Mouse (Mus musculus) thymus, adult 2 months (tissue): Measurements from ENCODE around the gene Olfr955. TPM values are rescaled to one million over a fixed set of nuclear protein-coding genes. Genes with fewer than 3 reads are reported as not detected.

Experiments
- DNase-seq: peaks from one replicate; pipeline ENCODE4 v3.0.0; 2021
- H3K27ac ChIP-seq: fragments of 200-500 bp; 2 replicates; pipeline ENCODE4 v1.5.1; 2012; ENCODE audit warnings: low read length, control low read depth; ENCODE audit not compliant: control insufficient read depth, insufficient read depth
- H3K27me3 ChIP-seq: fragments of 200-500 bp; 2 replicates; pipeline ENCODE4 v1.6.1; 2012; ENCODE audit warnings: mild to moderate bottlenecking, low read length, moderate library complexity, mixed read lengths; ENCODE audit not compliant: control insufficient read depth, insufficient read depth
- H3K36me3 ChIP-seq: fragments of 200-500 bp; 2 replicates; pipeline ENCODE4 v1.6.1; 2012; ENCODE audit warnings: mild to moderate bottlenecking, low read length, moderate library complexity; ENCODE audit not compliant: control insufficient read depth, insufficient read depth
- H3K4me1 ChIP-seq: fragments of 200-500 bp; replicated peaks from 2 replicates; pipeline ENCODE4 v1.6.1; 2012; ENCODE audit warnings: low read length; ENCODE audit not compliant: control insufficient read depth, insufficient read depth
- H3K4me3 ChIP-seq: fragments of 200-500 bp; 2 replicates; pipeline ENCODE4 v1.5.1; 2012; ENCODE audit warnings: mild to moderate bottlenecking, low read length, control low read depth, moderate library complexity; ENCODE audit not compliant: control insufficient read depth, insufficient read depth
- CTCF ChIP-seq: fragments of 200-500 bp; IDR thresholded peaks from 2 replicates; pipeline ENCODE4 v1.5.1; 2012; ENCODE audit warnings: mild to moderate bottlenecking, control low read depth, low read length, moderate library complexity, borderline replicate concordance; ENCODE audit not compliant: control insufficient read depth, poor library complexity, insufficient read depth; ENCODE audit errors: extremely low read depth
- POLR2A ChIP-seq: fragments of 200-500 bp; IDR thresholded peaks from 2 replicates; pipeline ENCODE4 v1.6.1; 2012; ENCODE audit warnings: mild to moderate bottlenecking, low read length, control low read depth, moderate library complexity; ENCODE audit not compliant: control insufficient read depth, poor library complexity, insufficient read depth; ENCODE audit errors: extremely low read depth
- WGBS: fragments of 180-500 bp; shearing (Covaris S2); methylation state at CpG from one replicate; pipeline ENCODE4 v1.1.7; 2018; 5-methylcytosine and 5-hydroxymethylcytosine counted together
- polyA plus RNA-seq: library from polyadenylated mRNA; depleted of rRNA; stranded (reverse); fragments of >200 nt; gene quantifications from 2 replicates; pipeline ENCODE4 v1.2.3, GENCODE M21; 2012; rRNA removed

Olfr955 gene
- not detected in 2 replicates for polyA plus RNA-seq

- no peak for TF ChIP-seq CTCF
- TF ChIP-seq POLR2A = no peak
- WGBS = 43% methylated on average over 1 of the region's 1 CpGs
- Histone ChIP-seq H3K27ac (no peak within 1 kb of the TSS), H3K27me3 (no peaks in the 10 kb centered on the region), H3K4me1 (no peaks in the 10 kb centered on the region), H3K36me3 (no peaks in the 10 kb centered on the region), H3K4me3 (no peak within 1 kb of the TSS)
- DNase-seq = no peak
These were observed at the start of gene Olfr955 for GRCm38 (mm10) chr9:39471844-39472243. Gene Olfr955, minus strand, starts transcription at chr9:39471944.

- no peak for DNase-seq
- no peaks in the 10 kb centered on the region for H3K36me3 ChIP-seq
- H3K27me3 ChIP-seq = no peaks in the 10 kb centered on the region
- H3K4me1 ChIP-seq = no peaks in the 10 kb centered on the region
- H3K27ac ChIP-seq = no peak overlapping the region
- H3K4me3 ChIP-seq = no peak overlapping the region
- TF ChIP-seq POLR2A (no peak), CTCF (no peak)
These were observed 46.9 kb upstream of the Olfr955 start for GRCm38 (mm10) chr9:39518595-39518994.

- Histone ChIP-seq H3K4me1 (no peaks in the 10 kb centered on the region), H3K27ac (no peak within 1 kb of the TSS), H3K36me3 (no peaks in the 10 kb centered on the region), H3K4me3 (no peak within 1 kb of the TSS), H3K27me3 (no peaks in the 10 kb centered on the region)
- DNase-seq = no peak
- WGBS = 76% methylated on average over 3 of the region's 3 CpGs
- TF ChIP-seq CTCF (no peak), POLR2A (no peak)
These were observed 43.8 kb upstream of the Olfr955 start, which contains the start of gene Olfr957 for GRCm38 (mm10) chr9:39515531-39515930. Gene Olfr957, minus strand, starts transcription at chr9:39515809.

GRCm38 (mm10) chr9:39509412-39509811 is 37.7 kb upstream of the Olfr955 start:
- WGBS = 89% methylated on average over 9 of the region's 9 CpGs

GRCm38 (mm10) chr9:39508998-39509397 is 37.3 kb upstream of the Olfr955 start:
- WGBS = 14% methylated on average over 6 of the region's 6 CpGs
- H3K27me3 ChIP-seq = no peaks in the 10 kb centered on the region
- TF ChIP-seq CTCF (no peak), POLR2A (no peak)
- H3K4me3 ChIP-seq = no peak overlapping the region
- H3K36me3 ChIP-seq = no peaks in the 10 kb centered on the region
- peak; percentile 1 for DNase-seq
- no peaks in the 10 kb centered on the region for H3K4me1 ChIP-seq
- no peak overlapping the region for H3K27ac ChIP-seq

More at GRCm38 (mm10) chr9:39509412-39509811, 37.7 kb upstream of the Olfr955 start:
- Histone ChIP-seq H3K4me1 (no peaks in the 10 kb centered on the region), H3K36me3 (no peaks in the 10 kb centered on the region), H3K27me3 (no peaks in the 10 kb centered on the region), H3K27ac (no peak overlapping the region), H3K4me3 (no peak overlapping the region)
- TF ChIP-seq POLR2A (no peak), CTCF (no peak)
- no peak for DNase-seq

- Histone ChIP-seq H3K4me1 (no peaks in the 10 kb centered on the region), H3K4me3 (no peak within 1 kb of the TSS), H3K27me3 (no peaks in the 10 kb centered on the region), H3K36me3 (no peaks in the 10 kb centered on the region), H3K27ac (no peak within 1 kb of the TSS)
- no peak for DNase-seq
- WGBS = 98% methylated on average over 2 of the region's 2 CpGs
- TF ChIP-seq CTCF (no peak), POLR2A (no peak)
These were observed 22.2 kb upstream of the Olfr955 start, which contains the start of gene Olfr44 for GRCm38 (mm10) chr9:39493895-39494294. Gene Olfr44, minus strand, starts transcription at chr9:39493995.

- H3K4me1 ChIP-seq = no peaks in the 10 kb centered on the region
- DNase-seq = no peak
- TF ChIP-seq POLR2A (no peak), CTCF (no peak)
- no peak within 1 kb of the TSS for H3K27ac ChIP-seq
- no peaks in the 10 kb centered on the region for H3K27me3 ChIP-seq
- WGBS = 92% methylated on average over 6 of the region's 6 CpGs
- no peaks in the 10 kb centered on the region for H3K36me3 ChIP-seq
- no peak within 1 kb of the TSS for H3K4me3 ChIP-seq
These were observed 15.3 kb downstream of the Olfr955 start, which contains the start of gene Olfr954 for GRCm38 (mm10) chr9:39456401-39456800. Gene Olfr954, plus strand, starts transcription at chr9:39456701.
